7 mouse cellular contexts compared by ENCODE assay signal in the genomic region with DNA sequence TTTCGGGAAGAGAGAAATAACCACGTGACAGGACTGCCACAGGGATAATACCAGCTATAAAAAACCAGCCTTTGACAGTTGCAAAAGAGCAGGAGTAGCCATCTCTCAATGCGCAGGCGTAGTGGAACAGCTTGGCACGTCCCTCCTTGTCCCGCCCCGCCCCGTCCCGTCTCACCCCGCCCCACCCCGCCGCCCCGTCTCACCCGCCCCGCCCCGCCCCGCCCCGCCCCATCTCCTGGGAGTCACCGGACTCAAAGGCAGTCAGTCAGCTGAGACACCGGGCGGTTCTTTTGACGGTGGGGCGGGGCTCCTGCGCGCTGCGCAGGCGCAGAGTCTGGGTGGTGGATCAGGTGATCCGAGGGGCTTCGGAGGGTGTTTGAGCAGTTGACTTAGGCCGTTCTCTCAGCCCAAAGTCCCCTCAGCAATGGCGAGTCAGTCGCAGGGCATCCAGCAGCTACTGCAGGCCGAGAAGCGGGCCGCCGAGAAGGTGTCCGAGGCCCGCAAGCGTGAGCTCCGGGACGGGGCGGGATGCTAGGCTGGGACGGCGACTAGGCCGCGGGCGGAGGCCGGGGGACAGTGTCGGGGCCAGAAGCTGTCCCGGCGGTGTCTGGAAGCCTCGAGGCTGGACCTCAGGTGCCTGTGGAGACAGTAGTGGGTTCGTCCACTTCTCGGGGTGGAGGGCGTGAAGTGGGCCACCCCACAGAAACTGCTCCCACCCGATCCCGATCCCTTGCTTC. TPM values are rescaled to one million over a fixed set of nuclear protein-coding genes. Genes with fewer than 3 reads are reported as not detected.
DNase-seq lines count a peak whose midpoint lies in the region; ATAC-seq and TF ChIP-seq lines count a peak whose summit lies in the region.

Gene Atp6v1g1, plus strand, starts transcription at position 279 of the 737 bp plus-strand sequence.

- H3K4me2 ChIP-seq in intestine, embryonic 15.5 days (replicated peaks), result peak within 1 kb of the TSS; percentile 59
- peak within 1 kb of the TSS; percentile 73 for H3K4me2 ChIP-seq in midbrain, embryonic 12.5 days (replicated peaks)

- peak; percentile 96 for ATAC-seq in intestine, embryonic 15.5 days
- peak; percentile 97 for ATAC-seq in midbrain, embryonic 12.5 days (ENCODE audit: low FRiP score, low read depth)

- peak within 1 kb of the TSS; percentile 96 for H3K9ac ChIP-seq in intestine, embryonic 15.5 days
- H3K9ac ChIP-seq in midbrain, embryonic 12.5 days (replicated peaks), result peak within 1 kb of the TSS; percentile 92

- H3K9me3 ChIP-seq in intestine, embryonic 15.5 days, result no peaks in the 10 kb centered on the region
- no peaks in the 10 kb centered on the region for H3K9me3 ChIP-seq in midbrain, embryonic 12.5 days

- H3K4me1 ChIP-seq in intestine, embryonic 15.5 days (replicated peaks), result peaks cover 15% of the 10 kb centered on the region
- peaks cover 26% of the 10 kb centered on the region for H3K4me1 ChIP-seq in midbrain, embryonic 12.5 days
- H3K4me1 ChIP-seq in small intestine, adult 2 months (ENCODE audit: control insufficient read depth, insufficient read depth, insufficient read length, low read length), result peaks cover 8% of the 10 kb centered on the region; the same call in 1 of the 2 replicates

- 0% methylated on average over 56 of the region's 57 CpGs for WGBS in intestine, embryonic 15.5 days
- 1% methylated on average over 53 of the region's 57 CpGs for WGBS in midbrain, embryonic 12.5 days
- under 1% methylated on average over 57 of the region's 57 CpGs for WGBS in small intestine, adult 2 months

- peak within 1 kb of the TSS; percentile 85 for H3K4me3 ChIP-seq in intestine, embryonic 15.5 days (replicated peaks)
- H3K4me3 ChIP-seq in midbrain, embryonic 12.5 days, result peak within 1 kb of the TSS; percentile 88
- H3K4me3 ChIP-seq in small intestine, adult 2 months (ENCODE audit: low read depth, low read length), result peak within 1 kb of the TSS; percentile 84

- intact Hi-C loops in gastrocnemius, postnatal 36 days (cut with DNase I), result no loop called here
- intact Hi-C loops in left cerebral cortex, postnatal 4 days (cut with DNase I), result no loop called here

- peak; percentile 98 for DNase-seq in adrenal gland, adult 2 months
- DNase-seq in embryo, embryonic 11 days, result peak; percentile 96
- DNase-seq in gastrocnemius, postnatal 36 days, result peak; percentile 94
- DNase-seq in left cerebral cortex, postnatal 4 days, result peak; percentile 97

- TF ChIP-seq POLR2A in small intestine, adult 2 months (IDR thresholded peaks at IDR 0.05; ENCODE audit: low read depth, low read length), result peak; percentile 62; the same call in 1 of the 2 replicates

- no peak for TF ChIP-seq CTCF in small intestine, adult 2 months (IDR thresholded peaks at IDR 0.05; ENCODE audit: extremely low read depth, insufficient read length, insufficient replicate concordance, low read depth, low read length)

- H3K27me3 ChIP-seq in intestine, embryonic 15.5 days (replicated peaks), result no peaks in the 10 kb centered on the region
- no peaks in the 10 kb centered on the region for H3K27me3 ChIP-seq in midbrain, embryonic 12.5 days
- H3K27me3 ChIP-seq in small intestine, adult 2 months (ENCODE audit: control insufficient read depth, insufficient read depth, low read length), result no peaks in the 10 kb centered on the region

- peaks cover 8% of the 10 kb centered on the region for H3K36me3 ChIP-seq in intestine, embryonic 15.5 days
- peaks cover 19% of the 10 kb centered on the region for H3K36me3 ChIP-seq in midbrain, embryonic 12.5 days
- H3K36me3 ChIP-seq in small intestine, adult 2 months (ENCODE audit: control insufficient read depth, insufficient read depth, low read length), result peaks cover 11% of the 10 kb centered on the region

- H3K27ac ChIP-seq in intestine, embryonic 15.5 days, result peak within 1 kb of the TSS; percentile 78
- peak within 1 kb of the TSS; percentile 80 for H3K27ac ChIP-seq in midbrain, embryonic 12.5 days (replicated peaks)
- peak within 1 kb of the TSS; percentile 41 for H3K27ac ChIP-seq in small intestine, adult 2 months (ENCODE audit: insufficient read depth, low read depth, low read length)

RNA-seq across cellular contexts. Expression of gene Atp6v1g1, which starts in this region (rescaled TPM):
- total RNA-seq in adrenal gland, adult 2 months (2021), result 100 to 1,000 TPM; 166 to 207 TPM
- polyA plus RNA-seq in adrenal gland, adult 2 months (2012; rRNA removed), result 21.2 and 22.1 TPM in 2 replicates
- total RNA-seq in gastrocnemius, postnatal 36 days (2021), result 100 to 1,000 TPM; 209 to 253 TPM
- polyA plus RNA-seq in intestine, embryonic 15.5 days (2015; fragmentation: Nextera tagmentation; extraction: Ambion mirVana), result 288 and 316 TPM in 2 replicates
- total RNA-seq in left cerebral cortex, postnatal 4 days (2021), result 100 to 1,000 TPM; 142 to 154 TPM
- 358 and 367 TPM in 2 replicates for polyA plus RNA-seq in midbrain, embryonic 12.5 days (2016; fragmentation: Nextera tagmentation; extraction: Ambion mirVana)
- 9.7 and 19.5 TPM in 2 replicates for polyA plus RNA-seq in small intestine, adult 2 months (2012; rRNA removed)

Comparison
In these comparisons a context has a peak if more than half of its experiments do, and no peak if none do; other contexts are left out.
1. Peak in every context shown above with its lines: DNase-seq, ATAC-seq, H3K4me3 ChIP-seq and H3K27ac ChIP-seq.
2. RNA of gene Atp6v1g1 (polyA plus RNA-seq): 358 to 367 TPM in midbrain, embryonic 12.5 days and 288 to 316 TPM in intestine, embryonic 15.5 days; 21.2 to 22.1 TPM in adrenal gland, adult 2 months and 9.7 to 19.5 TPM in small intestine, adult 2 months; every median in the first group is over 10 times any median in the second.